Mouse (Mus musculus): ENCODE measurements at regions not wholly inside any gene's neighbourhood (a gene's known extent, or its start where the extent isn't known, plus 50 kb on each side); places are given as distances from the start of the nearest gene placed in this dataset.

DNA sequence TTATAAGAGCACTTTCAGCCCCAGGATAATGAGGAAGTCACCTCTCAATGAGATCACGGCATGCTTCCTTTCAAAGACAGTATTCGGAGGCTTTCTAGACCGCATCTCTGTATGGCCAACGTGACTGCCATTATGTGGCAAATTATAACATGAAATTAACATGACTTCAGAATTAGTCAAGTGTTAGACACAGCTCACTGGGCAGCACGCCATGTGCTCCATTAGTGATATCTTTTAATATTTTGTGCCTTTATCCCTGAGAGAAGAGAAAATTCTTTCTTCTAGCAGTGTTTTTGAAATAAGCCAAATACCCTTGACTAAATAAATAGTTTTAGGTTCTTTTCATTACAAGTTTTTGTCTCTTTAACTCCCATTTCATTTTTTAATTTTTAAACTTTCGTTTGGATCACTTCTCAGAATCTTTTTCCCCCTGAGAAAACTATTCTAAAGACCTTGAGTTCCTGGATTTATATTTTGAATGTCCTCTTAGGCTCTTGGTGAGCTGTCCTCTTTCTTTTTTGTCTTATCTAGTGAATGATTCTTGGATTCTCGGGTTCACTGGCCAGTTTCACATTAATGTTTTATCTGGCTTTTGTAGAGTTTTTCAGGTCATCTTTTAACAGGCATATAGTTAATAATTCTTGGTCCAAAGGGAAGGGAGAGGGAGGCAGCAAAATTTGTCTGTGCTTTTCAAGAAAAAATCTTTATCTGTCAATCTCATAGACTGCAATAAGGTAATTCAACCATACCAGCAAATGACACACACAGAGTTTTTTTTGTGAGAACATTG, 390.9 kb downstream of the Adamts20 start:
- no peak for DNase-seq (ENCODE audit: low read depth, low spot score)

DNA sequence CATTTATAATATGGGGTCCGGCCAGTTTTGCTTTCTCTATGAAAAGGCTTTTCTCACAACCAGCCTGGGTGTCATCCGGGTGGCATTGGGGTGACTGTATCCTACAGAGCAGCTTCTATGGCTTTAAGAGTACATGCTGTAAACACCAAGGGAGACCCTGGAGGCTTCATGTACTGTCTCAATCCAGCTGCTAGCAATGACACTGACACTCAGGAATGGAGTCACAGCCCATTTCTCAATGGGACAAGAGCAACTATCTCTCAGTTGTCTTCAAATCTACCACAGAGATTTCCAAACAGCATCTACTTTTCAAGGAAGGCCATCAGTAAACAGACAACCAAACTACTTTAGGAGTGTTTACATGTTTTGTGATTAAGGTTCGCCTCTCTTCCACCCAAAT, 397.5 kb downstream of the Adamts20 start:
- 81% methylated on average over 3 of the region's 3 CpGs for WGBS
- no peak for DNase-seq (ENCODE audit: low read depth, low spot score)

More for the DNA sequence above, 390.9 kb downstream of the Adamts20 start:
- WGBS, result 65% methylated on average over 7 of the region's 7 CpGs

DNA sequence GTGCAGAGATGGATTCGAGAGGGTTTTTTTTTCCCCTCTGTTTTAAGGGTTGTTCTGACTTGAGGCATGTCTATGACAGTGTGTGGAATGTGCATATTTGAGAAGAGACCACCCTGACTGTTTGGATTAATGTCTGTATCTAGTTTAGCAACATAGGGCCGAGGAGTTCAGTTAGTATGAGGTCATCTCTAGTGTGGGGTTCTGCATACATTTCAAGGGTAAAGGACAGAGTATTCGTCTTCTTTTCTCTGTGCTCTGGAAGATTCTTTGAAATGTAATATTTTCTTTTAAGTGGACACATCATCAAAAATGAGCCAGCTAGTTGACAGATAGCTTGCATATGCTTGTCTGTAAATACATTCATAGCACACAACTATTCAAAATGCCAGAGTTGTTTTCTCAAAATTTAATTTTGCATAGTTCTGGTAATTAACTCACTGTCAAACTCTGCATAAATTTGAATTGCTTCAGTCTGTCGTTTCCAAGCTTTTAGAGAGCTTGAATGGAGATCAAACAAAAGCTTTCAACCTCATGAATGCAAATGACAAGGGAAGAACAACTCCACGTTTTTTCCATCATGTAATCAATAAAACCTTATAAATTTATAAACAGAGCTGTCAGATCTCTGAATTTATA, 415.5 kb downstream of the Adamts20 start:
- no peak for DNase-seq (ENCODE audit: low read depth, low spot score)
- WGBS, result 53% methylated on average over 5 of the region's 5 CpGs

DNA sequence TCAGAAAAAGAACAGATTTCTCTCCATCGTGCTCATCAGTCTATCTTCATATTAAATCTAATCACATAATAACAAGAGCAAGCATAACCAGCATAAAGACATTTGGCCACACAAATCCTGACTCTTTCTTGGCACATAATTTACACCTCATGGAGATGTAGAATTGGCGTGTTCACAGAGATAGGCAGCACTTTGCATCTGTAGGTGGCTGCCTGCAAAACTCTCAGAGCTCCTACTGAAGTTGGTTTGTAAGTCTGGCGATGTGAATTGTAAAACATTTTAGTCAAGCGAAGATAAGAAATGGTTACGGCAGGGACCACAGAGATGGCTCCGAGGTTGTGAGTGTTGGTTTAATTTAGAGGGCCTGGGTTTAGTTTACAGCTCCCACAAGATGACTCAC, 419.0 kb downstream of the Adamts20 start:
- no peak for DNase-seq (ENCODE audit: low read depth, low spot score)
- 86% methylated on average over 6 of the region's 6 CpGs for WGBS

DNA sequence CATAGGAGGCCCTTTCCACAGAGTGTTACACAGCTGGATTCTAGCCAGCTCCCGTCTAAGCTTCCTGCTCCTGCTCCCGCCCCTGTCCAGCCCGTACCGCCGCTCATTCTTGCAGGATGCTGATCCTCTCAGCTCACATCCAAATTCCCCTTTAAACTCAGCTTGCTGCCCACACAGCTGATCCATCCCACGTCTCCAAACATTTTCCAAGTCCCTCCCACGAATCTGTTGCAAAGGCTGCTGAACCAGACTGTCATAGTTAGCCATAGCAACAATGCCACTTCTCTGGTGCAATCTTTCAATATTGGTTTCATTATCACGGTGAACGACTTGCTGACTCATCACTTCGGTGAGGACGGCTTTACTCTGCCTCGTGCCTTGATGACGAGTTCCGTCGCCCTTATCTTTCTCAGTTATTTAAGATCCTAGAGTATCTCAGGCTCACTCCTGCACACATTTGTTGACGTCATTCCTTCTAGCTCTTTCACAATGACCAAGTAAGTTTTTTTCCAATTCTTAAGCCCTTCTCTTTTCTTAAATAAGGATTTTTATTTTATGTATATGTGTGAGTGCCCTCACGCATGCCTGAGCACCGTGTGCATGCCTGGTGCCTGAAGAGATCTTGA, 420.0 kb downstream of the Adamts20 start:
- WGBS, result 53% methylated on average over 18 of the region's 18 CpGs

DNA sequence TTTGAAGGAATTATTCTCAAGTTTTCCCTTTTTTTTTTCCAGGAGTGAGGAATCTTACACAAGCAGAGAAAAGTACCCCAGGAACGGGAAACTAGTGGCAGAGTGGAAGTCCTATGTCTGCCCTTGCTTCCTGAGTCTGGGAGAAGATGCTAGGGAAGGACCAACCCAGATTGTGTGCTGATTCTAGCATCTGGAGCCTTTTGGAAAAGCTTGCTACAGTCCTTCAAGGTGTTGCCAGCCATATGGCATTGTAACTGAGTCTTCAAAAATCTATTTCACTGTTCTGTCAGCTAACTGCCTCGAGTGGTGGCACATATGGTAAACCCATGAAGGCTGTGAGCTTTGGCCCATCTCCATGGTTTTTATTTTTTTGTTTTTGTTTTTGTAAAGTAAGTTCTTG, 432.3 kb downstream of the Adamts20 start:
- WGBS, result 64% methylated on average over 2 of the region's 2 CpGs

More for the DNA sequence above, 420.0 kb downstream of the Adamts20 start:
- no peak for DNase-seq (ENCODE audit: low read depth, low spot score)

DNA sequence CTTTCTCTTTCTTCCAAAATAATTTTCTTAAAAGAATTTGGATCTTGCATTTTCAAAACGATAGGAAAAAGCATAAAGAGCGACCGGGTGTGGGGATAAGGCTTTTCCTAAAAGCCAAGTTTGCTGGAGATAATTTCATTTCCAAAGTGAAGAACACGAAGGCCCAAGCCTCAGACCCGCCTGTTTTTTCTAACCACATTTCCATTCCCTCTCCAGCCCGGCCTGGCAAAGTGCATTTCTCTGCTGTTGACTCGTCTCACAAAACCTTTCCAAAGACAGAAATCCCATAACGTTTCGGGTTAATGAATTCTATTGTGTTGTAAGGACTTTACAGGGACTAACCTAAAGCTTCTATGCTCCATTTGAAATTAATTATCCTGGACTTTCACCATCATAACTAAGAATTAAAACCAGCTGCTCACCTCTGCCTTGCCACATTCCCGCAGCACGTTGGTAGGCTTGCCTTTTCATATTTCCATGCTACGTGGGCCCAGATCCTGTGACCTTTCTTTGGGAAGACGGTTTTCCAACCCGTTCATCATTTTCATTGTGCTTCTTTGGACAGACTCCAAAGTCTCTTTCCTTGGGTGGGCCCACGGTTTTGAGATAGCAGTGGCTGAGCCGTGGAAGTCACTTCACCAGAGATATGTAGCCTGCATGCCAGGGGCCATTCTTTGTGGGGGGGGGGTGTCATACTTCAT, 430.5 kb upstream of the Prickle1 start:
- DNase-seq (ENCODE audit: low read depth, low spot score), result no peak
- 62% methylated on average over 16 of the region's 16 CpGs for WGBS

More for the DNA sequence above, 432.3 kb downstream of the Adamts20 start:
- no peak for DNase-seq (ENCODE audit: low read depth, low spot score)

DNA sequence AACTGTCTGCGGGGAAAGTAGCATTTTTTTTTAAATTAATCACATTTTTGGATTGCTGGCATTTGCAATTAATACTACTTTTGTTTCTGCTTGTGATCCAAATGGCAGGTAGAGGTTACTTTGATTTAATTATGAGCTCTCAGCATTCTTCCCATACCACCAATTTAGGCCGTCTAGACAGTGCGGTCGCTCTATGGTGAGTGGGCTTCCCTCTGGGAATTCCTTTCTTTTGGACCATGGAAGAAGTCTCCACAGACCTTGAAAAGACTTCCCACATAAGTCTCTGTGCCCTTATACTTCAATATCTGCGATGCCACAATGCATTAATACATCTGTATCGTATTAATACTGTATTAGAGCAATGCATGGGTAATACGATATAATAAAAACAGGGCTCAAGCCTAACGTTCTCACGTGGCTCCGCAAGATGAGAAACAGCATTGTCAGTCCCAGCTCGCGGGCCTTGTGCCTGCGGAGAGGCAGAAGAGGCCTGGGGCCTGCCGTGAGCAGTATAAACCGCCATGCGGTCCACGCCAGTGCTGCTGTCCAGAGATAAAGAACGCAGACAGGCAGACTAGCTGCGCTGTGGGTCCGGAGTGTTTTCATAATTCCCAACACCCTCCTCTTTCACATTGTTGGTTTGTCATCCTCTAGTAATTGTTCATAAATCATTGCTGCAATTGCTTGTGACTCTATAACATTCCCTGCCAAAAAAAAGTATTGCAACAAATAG, 429.7 kb upstream of the Prickle1 start:
- WGBS, result 83% methylated on average over 20 of the region's 20 CpGs
- DNase-seq (ENCODE audit: low read depth, low spot score), result no peak

DNA sequence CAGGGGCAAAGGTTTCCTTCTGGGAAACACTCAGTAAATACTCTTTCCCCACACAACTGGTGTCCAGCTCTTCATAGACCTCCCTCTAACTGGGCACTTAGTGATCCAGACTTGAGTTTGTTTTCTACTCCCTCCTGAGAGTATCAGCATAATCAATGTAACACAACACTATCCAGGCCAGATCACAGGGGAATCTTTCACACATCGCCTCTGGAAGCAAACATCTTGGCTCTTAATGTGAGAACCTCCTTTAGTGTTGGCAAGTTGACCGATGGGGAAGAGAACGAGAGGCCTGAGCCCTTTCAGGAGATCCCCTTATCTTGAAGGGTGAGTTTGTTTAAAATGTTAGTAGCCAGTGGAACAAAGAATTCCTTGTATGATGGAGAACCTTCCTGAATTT, 429.1 kb upstream of the Prickle1 start:
- WGBS, result 73% methylated on average over 3 of the region's 3 CpGs
- no peak for DNase-seq (ENCODE audit: low read depth, low spot score)

DNA sequence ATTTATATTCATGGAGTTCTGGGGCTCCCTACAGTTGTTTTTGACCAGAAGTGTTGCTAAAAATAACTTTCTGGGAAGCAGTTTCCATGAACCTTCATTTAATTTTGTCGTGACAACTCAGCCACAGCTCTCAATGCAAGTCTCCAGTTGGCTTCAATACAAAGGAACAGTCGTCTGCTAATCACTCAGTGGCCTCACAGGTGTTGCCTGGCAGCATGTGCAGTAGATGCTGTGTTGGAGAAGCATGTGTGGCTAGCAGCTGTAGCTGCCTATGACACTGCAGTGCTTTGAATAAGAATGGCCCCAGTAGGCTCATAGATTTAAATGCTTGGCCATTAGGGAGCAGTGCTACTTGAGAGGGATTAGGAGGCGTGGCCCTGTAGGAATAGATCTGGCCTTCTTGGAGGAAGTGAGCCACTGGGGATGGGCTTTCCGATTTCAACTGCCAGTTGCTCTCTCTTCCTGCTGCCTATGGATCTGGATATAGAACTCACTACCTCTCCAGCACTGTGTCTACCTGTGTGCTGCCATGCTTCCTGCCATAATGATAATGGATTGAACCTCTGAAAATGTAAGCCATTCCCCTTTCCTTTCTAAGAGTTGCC, 428.5 kb upstream of the Prickle1 start:
- no peak for DNase-seq (ENCODE audit: low read depth, low spot score)
- WGBS, result 76% methylated on average over 4 of the region's 4 CpGs

DNA sequence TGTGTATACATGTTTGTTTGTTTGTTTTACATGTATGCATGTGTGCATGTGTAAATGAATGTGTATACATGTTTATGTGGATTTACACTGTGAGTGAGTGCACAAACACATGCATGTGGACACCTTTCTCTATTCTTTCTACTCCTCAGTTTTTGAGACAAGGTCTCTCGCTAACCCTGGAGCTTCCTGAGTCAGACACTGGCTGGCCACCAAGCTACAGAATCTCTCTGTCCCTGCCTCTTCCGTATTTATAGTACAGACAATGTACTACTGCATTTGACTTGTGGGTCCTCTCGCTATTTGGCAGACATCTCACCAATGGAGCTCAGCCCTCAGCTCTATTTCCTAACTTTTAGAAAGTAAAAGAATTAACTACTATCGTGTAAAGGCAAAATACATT, 427.8 kb upstream of the Prickle1 start:
- no peak for DNase-seq (ENCODE audit: low read depth, low spot score)
- 83% methylated on average over 4 of the region's 4 CpGs for WGBS

DNA sequence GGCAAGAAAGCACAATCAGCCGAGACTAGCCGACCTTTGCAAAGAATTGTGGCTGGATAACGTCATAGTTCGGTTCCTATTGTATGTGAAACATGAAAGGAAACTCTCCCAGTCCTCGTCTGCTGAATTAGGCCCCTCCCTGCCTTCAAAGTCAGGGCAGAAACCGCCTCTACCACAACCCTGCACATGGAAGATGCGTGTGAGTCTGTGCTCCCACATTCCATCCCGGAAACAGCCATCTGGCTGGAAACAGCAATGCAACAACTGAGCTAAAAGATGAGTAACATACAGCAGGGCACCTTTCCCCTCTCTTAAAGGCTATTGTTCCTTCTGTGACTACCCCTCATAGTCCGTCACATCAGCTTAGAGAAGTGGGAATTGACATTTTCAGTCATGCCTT, 422.1 kb upstream of the Prickle1 start:
- 69% methylated on average over 9 of the region's 9 CpGs for WGBS
- no peak for DNase-seq (ENCODE audit: low read depth, low spot score)

DNA sequence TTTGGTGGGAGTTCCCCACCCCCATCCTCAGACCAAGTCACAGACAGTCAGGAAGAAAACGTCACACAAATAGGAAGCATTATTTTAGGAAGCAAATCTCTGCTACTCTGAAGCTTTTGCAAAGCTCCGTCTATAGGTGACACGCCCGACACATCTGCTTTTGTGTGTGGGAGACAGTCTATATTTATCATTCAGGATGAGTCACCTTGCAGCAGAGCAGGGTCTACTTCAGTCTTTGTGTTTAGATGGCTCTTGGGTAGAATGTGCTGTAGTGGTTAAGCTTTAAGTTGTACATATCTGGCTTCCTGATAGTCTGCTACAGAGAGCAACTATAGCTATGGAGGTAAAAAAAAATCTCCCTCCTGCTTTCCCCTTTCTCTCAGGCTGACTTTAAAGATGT, 415.8 kb upstream of the Prickle1 start:
- no peak for DNase-seq (ENCODE audit: low read depth, low spot score)

DNA sequence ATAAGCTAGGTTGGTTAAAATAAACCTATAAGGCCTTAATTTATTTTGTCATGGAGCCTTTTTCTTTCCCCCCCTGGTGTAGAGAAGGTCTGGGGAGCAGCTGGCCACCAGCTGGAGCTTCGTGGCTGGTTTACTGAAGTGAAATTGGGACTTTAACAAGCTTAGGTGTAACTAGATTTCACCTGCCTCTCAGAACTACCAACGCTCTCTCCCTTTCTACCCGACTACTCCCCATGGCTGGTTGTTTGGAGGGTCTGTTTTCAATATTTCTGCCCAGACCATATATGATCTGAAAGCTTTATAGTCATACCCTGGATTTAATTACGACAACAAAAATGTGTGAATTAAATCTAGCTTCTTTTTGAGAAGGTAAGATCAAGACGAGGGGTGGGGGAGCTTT, 410.4 kb upstream of the Prickle1 start:
- DNase-seq (ENCODE audit: low read depth, low spot score), result no peak
- 69% methylated on average over 5 of the region's 5 CpGs for WGBS

More for the DNA sequence above, 415.8 kb upstream of the Prickle1 start:
- 26% methylated on average over 4 of the region's 4 CpGs for WGBS

DNA sequence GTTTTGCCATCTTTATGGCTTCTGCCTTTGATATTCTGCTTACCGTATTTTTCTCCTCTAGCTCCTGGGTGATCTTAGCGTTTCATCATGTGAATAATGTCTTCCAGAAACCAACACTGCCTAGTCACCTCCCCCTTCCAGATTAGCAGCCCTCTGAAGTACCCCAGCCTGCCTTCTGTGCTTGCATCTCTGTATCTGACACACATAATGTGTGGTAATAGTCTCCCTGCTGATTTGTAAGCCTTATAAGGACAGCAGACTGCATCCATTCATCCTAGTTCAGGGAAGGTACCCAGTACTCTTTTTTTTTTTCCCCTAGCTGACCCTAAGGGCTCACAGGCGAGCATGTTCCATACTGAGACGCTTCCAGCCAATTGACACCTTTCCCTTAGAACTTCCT, 409.2 kb upstream of the Prickle1 start:
- 62% methylated on average over 4 of the region's 4 CpGs for WGBS
- no peak for DNase-seq (ENCODE audit: low read depth, low spot score)

DNA sequence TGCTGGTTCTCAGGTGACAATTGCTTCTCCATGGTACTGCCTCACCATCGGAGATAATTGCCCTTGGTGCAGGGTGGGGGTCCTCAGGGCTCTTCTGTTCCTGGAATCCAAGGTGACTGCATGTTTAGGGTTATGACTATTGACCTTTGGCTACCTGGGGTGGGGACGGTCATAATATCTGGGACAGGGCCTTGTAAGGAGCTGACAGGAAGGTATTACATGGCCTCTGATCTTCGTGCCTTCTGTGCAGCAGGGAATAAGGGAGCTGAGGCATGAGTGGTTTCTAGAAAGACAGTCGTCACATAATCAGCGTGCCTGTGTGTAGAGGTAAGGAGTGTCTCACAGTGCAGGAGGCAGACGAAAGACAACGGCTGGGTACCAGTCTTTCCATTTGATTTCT, 407.5 kb upstream of the Prickle1 start:
- DNase-seq (ENCODE audit: low read depth, low spot score), result no peak
- 38% methylated on average over 7 of the region's 7 CpGs for WGBS

DNA sequence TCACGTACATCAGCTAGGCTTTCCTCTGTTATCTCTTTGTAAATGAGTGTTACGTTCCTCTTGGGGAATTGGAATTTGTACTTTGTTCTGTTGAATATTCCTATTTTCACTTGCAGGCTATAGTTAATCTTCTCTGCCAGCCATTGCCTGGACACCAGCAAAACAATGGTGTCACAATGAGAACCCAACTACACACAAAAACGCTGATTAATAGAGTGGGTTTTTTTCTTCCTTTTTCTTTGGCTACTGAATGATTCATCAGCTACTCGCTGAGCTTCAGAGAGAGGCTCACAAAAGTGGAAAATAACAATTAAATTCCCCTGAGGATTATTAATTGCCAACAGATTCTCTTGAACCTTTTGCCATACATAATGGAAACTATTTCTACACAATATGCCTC, 398.9 kb upstream of the Prickle1 start:
- no peak for DNase-seq (ENCODE audit: low read depth, low spot score)
- WGBS, result 60% methylated on average over 4 of the region's 4 CpGs

DNA sequence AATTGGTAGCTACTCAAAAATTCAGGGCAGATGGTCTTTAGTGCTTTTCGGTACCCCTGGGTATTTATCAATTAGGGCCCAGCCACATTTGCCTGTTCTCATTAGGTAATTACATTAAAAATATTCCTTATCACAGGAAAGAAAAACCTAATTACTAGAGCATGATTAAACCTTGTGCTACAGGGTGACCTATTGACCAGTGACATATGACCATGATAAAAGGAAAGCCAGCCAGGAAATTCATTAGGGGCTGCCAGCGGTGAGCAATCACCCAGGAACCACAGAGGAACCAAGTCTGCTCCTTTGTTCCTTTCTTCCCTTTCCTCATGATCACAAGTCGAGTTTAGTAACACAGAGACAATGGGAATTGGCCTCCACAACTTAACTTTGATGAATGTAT, 394.4 kb upstream of the Prickle1 start:
- 74% methylated on average over 3 of the region's 3 CpGs for WGBS
- no peak for DNase-seq (ENCODE audit: low read depth, low spot score)

DNA sequence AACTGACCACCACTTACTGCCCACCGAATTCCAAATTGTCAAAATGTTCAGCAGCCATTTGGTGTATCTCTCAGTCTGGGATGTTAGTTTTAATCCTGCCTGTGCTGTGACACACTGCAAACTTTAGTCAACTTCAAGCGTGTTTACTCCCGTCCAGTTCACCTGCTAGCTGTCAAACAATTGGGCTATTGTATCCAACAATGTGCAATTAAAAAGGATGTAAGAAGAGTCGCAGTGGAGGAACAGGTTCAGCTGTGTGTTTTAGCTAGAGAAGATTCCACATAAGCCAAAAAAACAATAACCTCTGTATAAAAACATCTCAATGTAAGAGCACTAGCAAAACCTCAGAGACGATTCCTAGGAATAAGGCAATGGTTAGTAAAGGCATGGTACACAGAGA, 392.7 kb upstream of the Prickle1 start:
- no peak for DNase-seq (ENCODE audit: low read depth, low spot score)
- 26% methylated on average over 5 of the region's 5 CpGs for WGBS

All from large intestine, adult 2 months (tissue).